Mouse (Mus musculus) embryo, embryonic 9.5 days (tissue): ENCODE data around the gene Ldb2.

Experiments used
- DNase-seq: peaks from one replicate; pipeline ENCODE4 v3.0.0-alpha.2; 2017; ENCODE audit errors: extremely low spot score

Gene Ldb2

GRCm38 (mm10) chr5:44543472-44544132 lies 255.9 kb downstream of the Ldb2 start:
- DNase-seq: no peak

GRCm38 (mm10) chr5:44541748-44542147 lies 257.7 kb downstream of the Ldb2 start:
- DNase-seq: no peak

- no peak for DNase-seq
Observed at GRCm38 (mm10) chr5:44538687-44539086, 260.8 kb downstream of the Ldb2 start.

- peak; percentile 44 for DNase-seq
Observed at GRCm38 (mm10) chr5:44538000-44538395, 261.5 kb downstream of the Ldb2 start.

GRCm38 (mm10) chr5:44537316-44537999 lies 262.0 kb downstream of the Ldb2 start:
- no peak for DNase-seq

GRCm38 (mm10) chr5:44529466-44529865 lies 270.0 kb downstream of the Ldb2 start:
- DNase-seq: no peak

- DNase-seq: no peak
Observed at GRCm38 (mm10) chr5:44529001-44529400, 270.5 kb downstream of the Ldb2 start.

GRCm38 (mm10) chr5:44505221-44505620 lies 294.3 kb downstream of the Ldb2 start:
- DNase-seq: no peak

- DNase-seq: no peak
Observed at GRCm38 (mm10) chr5:44504786-44505185, 294.7 kb downstream of the Ldb2 start.

- DNase-seq: no peak
Observed at GRCm38 (mm10) chr5:44498229-44498628, 301.3 kb downstream of the Ldb2 start.

GRCm38 (mm10) chr5:44496854-44497253 lies 302.6 kb downstream of the Ldb2 start:
- DNase-seq: no peak

GRCm38 (mm10) chr5:44495092-44495491 lies 304.4 kb downstream of the Ldb2 start:
- DNase-seq: no peak

GRCm38 (mm10) chr5:44494133-44494532 lies 305.3 kb downstream of the Ldb2 start:
- no peak for DNase-seq

GRCm38 (mm10) chr5:44491526-44491925 lies 308.0 kb downstream of the Ldb2 start:
- no peak for DNase-seq

- DNase-seq: no peak
Observed at GRCm38 (mm10) chr5:44490462-44490861, 309.0 kb downstream of the Ldb2 start.

- DNase-seq: peak; percentile 43
Observed at GRCm38 (mm10) chr5:44483426-44484106, 315.9 kb downstream of the Ldb2 start.

GRCm38 (mm10) chr5:44481406-44481805 lies 318.1 kb downstream of the Ldb2 start:
- no peak for DNase-seq

GRCm38 (mm10) chr5:44476356-44476755 lies 323.1 kb downstream of the Ldb2 start:
- DNase-seq: peak; percentile 41

- DNase-seq: no peak
Observed at GRCm38 (mm10) chr5:44475543-44475942, 323.9 kb downstream of the Ldb2 start.

- DNase-seq: no peak
Observed at GRCm38 (mm10) chr5:44473857-44474762, 325.4 kb downstream of the Ldb2 start.

- no peak for DNase-seq
Observed at GRCm38 (mm10) chr5:44465238-44465637, 334.2 kb downstream of the Ldb2 start.
